Mouse (Mus musculus) embryo, embryonic 11 days (tissue): ENCODE results near the gene Tnnt3.
A peak's percentile ranks its signal among the peaks of the same experiment; 100 is the strongest.

Source experiments
- DNase-seq: peaks from one replicate; pipeline ENCODE4 v3.0.0-alpha.2; 2015

Tnnt3 gene

GRCm38 (mm10) chr7:142478001-142478400 lies 20.6 kb upstream of the Tnnt3 start:
- no peak for DNase-seq

GRCm38 (mm10) chr7:142478574-142478973 lies 20.1 kb upstream of the Tnnt3 start:
- no peak for DNase-seq

- DNase-seq, result no peak
Observed at GRCm38 (mm10) chr7:142479307-142479706, 19.3 kb upstream of the Tnnt3 start.

- no peak for DNase-seq
Observed at GRCm38 (mm10) chr7:142479886-142480285, 18.8 kb upstream of the Tnnt3 start.

- no peak for DNase-seq
Observed at GRCm38 (mm10) chr7:142480661-142481060, 18.0 kb upstream of the Tnnt3 start.

GRCm38 (mm10) chr7:142481186-142481567 lies 17.5 kb upstream of the Tnnt3 start:
- peak; percentile 85 for DNase-seq

- peak; percentile 84 for DNase-seq
Observed at GRCm38 (mm10) chr7:142481568-142482255, 16.9 kb upstream of the Tnnt3 start.

- DNase-seq, result peak; percentile 59
Observed at GRCm38 (mm10) chr7:142482256-142482609, 16.4 kb upstream of the Tnnt3 start.

GRCm38 (mm10) chr7:142483136-142483535 lies 15.5 kb upstream of the Tnnt3 start:
- DNase-seq, result peak; percentile 70

GRCm38 (mm10) chr7:142484780-142485179 lies 13.9 kb upstream of the Tnnt3 start:
- no peak for DNase-seq

- DNase-seq, result no peak
Observed at GRCm38 (mm10) chr7:142486751-142487162, 11.9 kb upstream of the Tnnt3 start.

- DNase-seq, result peak; percentile 91
Observed at GRCm38 (mm10) chr7:142487341-142487859, 11.2 kb upstream of the Tnnt3 start.

GRCm38 (mm10) chr7:142488053-142488452 lies 10.6 kb upstream of the Tnnt3 start:
- DNase-seq, result no peak

GRCm38 (mm10) chr7:142493535-142493934 lies 5.1 kb upstream of the Tnnt3 start:
- peak; percentile 67 for DNase-seq

GRCm38 (mm10) chr7:142496158-142496557 lies 2.5 kb upstream of the Tnnt3 start:
- DNase-seq, result no peak

GRCm38 (mm10) chr7:142496800-142497199 lies 1.8 kb upstream of the Tnnt3 start:
- DNase-seq, result no peak

GRCm38 (mm10) chr7:142497775-142498174 lies 861 bp upstream of the Tnnt3 start:
- no peak for DNase-seq

GRCm38 (mm10) chr7:142499010-142499721 lies 530 bp downstream of the Tnnt3 start:
- no peak for DNase-seq

- no peak for DNase-seq
Observed at GRCm38 (mm10) chr7:142500032-142500431, 1.4 kb downstream of the Tnnt3 start.

GRCm38 (mm10) chr7:142503206-142503605 lies 4.6 kb downstream of the Tnnt3 start:
- DNase-seq, result no peak

- DNase-seq, result peak; percentile 74
Observed at GRCm38 (mm10) chr7:142505942-142506341, 7.3 kb downstream of the Tnnt3 start.

- peak; percentile 26 for DNase-seq
Observed at GRCm38 (mm10) chr7:142506501-142506900, 7.9 kb downstream of the Tnnt3 start.

GRCm38 (mm10) chr7:142507453-142507852 lies 8.8 kb downstream of the Tnnt3 start:
- DNase-seq, result no peak

- peak; percentile 66 for DNase-seq
Observed at GRCm38 (mm10) chr7:142509518-142509917, 10.9 kb downstream of the Tnnt3 start.
